Mouse (Mus musculus) adrenal gland, adult (tissue): ENCODE results near the gene Pkd1.

Source experiments
- DNase-seq, 2 experiments: peaks; one replicate each; pipeline ENCODE4 v3.0.0; 2022 to 2023; ENCODE audit warnings: low spot score in 1 of 2; ENCODE audit not compliant: inconsistent age in 2 of 2

The Pkd1 gene

GRCm38 (mm10) chr17:24532045-24532444, 17.6 kb upstream of the Pkd1 start:
- no peak for DNase-seq

- DNase-seq: peak; percentile 92 to 94
Observed at GRCm38 (mm10) chr17:24533099-24533992, 16.3 kb upstream of the Pkd1 start.

GRCm38 (mm10) chr17:24534160-24534718, 15.4 kb upstream of the Pkd1 start, which contains the start of gene Rab26:
Gene Rab26, minus strand, starts transcription at chr17:24534210.
- DNase-seq: no peak

GRCm38 (mm10) chr17:24535300-24535699, 14.3 kb upstream of the Pkd1 start:
- DNase-seq: no peak

GRCm38 (mm10) chr17:24537536-24537935, 12.1 kb upstream of the Pkd1 start:
- DNase-seq: peak in 1 of 2 experiments; percentile 77

GRCm38 (mm10) chr17:24538950-24539349, 10.7 kb upstream of the Pkd1 start:
- peak in 1 of 2 experiments; percentile 80 for DNase-seq

GRCm38 (mm10) chr17:24540375-24540774, 9.3 kb upstream of the Pkd1 start:
- DNase-seq: peak in 1 of 2 experiments; percentile 81

- DNase-seq: no peak
Observed at GRCm38 (mm10) chr17:24544613-24545012, 5.0 kb upstream of the Pkd1 start.

- DNase-seq: no peak
Observed at GRCm38 (mm10) chr17:24545247-24545646, 4.4 kb upstream of the Pkd1 start.

GRCm38 (mm10) chr17:24546234-24546633, 3.4 kb upstream of the Pkd1 start:
- DNase-seq: no peak

GRCm38 (mm10) chr17:24548435-24548834, 1.2 kb upstream of the Pkd1 start:
- DNase-seq: no peak

- peak; percentile 82 to 93 for DNase-seq
Observed at GRCm38 (mm10) chr17:24548921-24549617, 565 bp upstream of the Pkd1 start.

- DNase-seq: peak; percentile 89 to 93
Observed at GRCm38 (mm10) chr17:24550416-24551049, 899 bp downstream of the Pkd1 start.

- DNase-seq: no peak
Observed at GRCm38 (mm10) chr17:24551050-24551444, 1.4 kb downstream of the Pkd1 start.

GRCm38 (mm10) chr17:24557091-24557490, 7.5 kb downstream of the Pkd1 start:
- DNase-seq: no peak

- DNase-seq: peak in 1 of 2 experiments; percentile 54
Observed at GRCm38 (mm10) chr17:24558600-24559099, 9.0 kb downstream of the Pkd1 start.

GRCm38 (mm10) chr17:24559146-24559545, 9.5 kb downstream of the Pkd1 start:
- peak in 1 of 2 experiments; percentile 33 for DNase-seq

- DNase-seq: no peak
Observed at GRCm38 (mm10) chr17:24560301-24561028, 10.8 kb downstream of the Pkd1 start.

GRCm38 (mm10) chr17:24561592-24561991, 12.0 kb downstream of the Pkd1 start:
- DNase-seq: no peak

GRCm38 (mm10) chr17:24563638-24564037, 14.0 kb downstream of the Pkd1 start:
- DNase-seq: no peak
